Mouse (Mus musculus): Measurements from ENCODE around the gene Col2a1.

GRCm38 (mm10) chr15:97944919-97945574 is 59.4 kb downstream of the Col2a1 start:
- TF ChIP-seq CTCF (conservative IDR thresholded peaks at IDR 0.05 in 1 of 2, IDR thresholded peaks at IDR 0.05 in 1 of 2; ENCODE audit: low read depth in 2 of 2, low read length in 2 of 2) (no peak), EP300 (IDR thresholded peaks at IDR 0.05; ENCODE audit: low read length) (no peak), POLR2A (IDR thresholded peaks at IDR 0.05; ENCODE audit: low read depth, low read length) (no peak), MYC (IDR thresholded peaks at IDR 0.05; ENCODE audit: low read depth, low read length) (no peak), BHLHE40 (IDR thresholded peaks at IDR 0.05; ENCODE audit: low read depth, low read length) (no peak)
